Mouse (Mus musculus) small intestine, adult 2 months (tissue): ENCODE data around the gene Gsn.

Source experiments
- CTCF ChIP-seq: fragments of 200-500 bp; IDR thresholded peaks from 2 replicates; pipeline ENCODE4 v1.5.1; 2012; ENCODE audit warnings: low read depth, mild to moderate bottlenecking, control low read depth, inconsistent platforms, low read length, moderate library complexity, mixed read lengths; ENCODE audit not compliant: insufficient replicate concordance, insufficient read length; ENCODE audit errors: extremely low read depth
- POLR2A ChIP-seq: fragments of 200-500 bp; IDR thresholded peaks from 2 replicates; pipeline ENCODE4 v1.6.1; 2012; ENCODE audit warnings: low read depth, mild to moderate bottlenecking, control low read depth, inconsistent platforms, low read length, moderate library complexity

DNA sequence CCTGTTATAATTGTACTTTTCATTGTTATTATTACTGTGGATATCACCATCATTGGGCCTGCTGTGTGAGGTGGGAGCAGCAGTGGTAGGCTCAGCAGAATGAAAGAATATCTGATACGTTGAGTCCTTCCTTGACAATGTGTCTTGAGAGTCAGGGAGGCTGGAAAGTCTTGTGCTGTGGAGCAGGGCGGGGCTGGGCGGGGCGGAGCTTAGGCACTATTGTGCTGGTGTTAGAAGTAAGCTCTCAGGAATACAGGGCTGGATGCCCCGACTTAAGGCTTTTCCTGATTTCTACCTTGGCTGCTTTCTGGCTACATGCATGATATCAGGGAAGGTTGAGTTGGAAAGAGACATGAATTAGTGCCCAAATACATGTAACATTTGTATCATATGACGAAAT lies 3.4 kb upstream of the Gsn start:
- TF ChIP-seq POLR2A (no peak), CTCF (no peak)
